Mouse (Mus musculus): ENCODE measurements around the gene Tecta. TPM values are rescaled to one million over a fixed set of nuclear protein-coding genes. Genes with fewer than 3 reads are reported as not detected.

The Tecta gene
- polyA plus RNA-seq, 1 experiment: 0.04 TPM

- no peak for TF ChIP-seq POLR2A (IDR thresholded peaks at IDR 0.05; ENCODE audit: low read depth, low read length)
- Histone ChIP-seq H3K4me3 (ENCODE audit: extremely low read depth, insufficient read depth, insufficient read length) (no peak overlapping the region), H3K4me1 (ENCODE audit: control insufficient read depth, insufficient read depth, insufficient read length) (no peaks in the 10 kb centered on the region), H3K36me3 (ENCODE audit: control insufficient read depth, insufficient read depth, low read length) (no peaks in the 10 kb centered on the region), H3K27ac (ENCODE audit: insufficient read depth, low read length) (no peak overlapping the region), H3K27me3 (ENCODE audit: control insufficient read depth, insufficient read depth, low read length) (no peaks in the 10 kb centered on the region)
- WGBS: 92% methylated on average over 4 of the region's 4 CpGs
- no peak for DNase-seq (ENCODE audit: low read depth in 1 of 2, low spot score in 2 of 2)
Measured at GRCm38 (mm10) chr9:42378071-42378470, 21.7 kb downstream of the Tecta start.

GRCm38 (mm10) chr9:42377656-42378055 is 22.1 kb downstream of the Tecta start:
- no peaks in the 10 kb centered on the region for H3K27me3 ChIP-seq (ENCODE audit: control insufficient read depth, insufficient read depth, low read length)
- no peak for DNase-seq (ENCODE audit: low read depth in 1 of 2, low spot score in 2 of 2)
- no peak overlapping the region for H3K4me3 ChIP-seq (ENCODE audit: extremely low read depth, insufficient read depth, insufficient read length)
- no peak for TF ChIP-seq POLR2A (IDR thresholded peaks at IDR 0.05; ENCODE audit: low read depth, low read length)
- TF ChIP-seq CTCF (IDR thresholded peaks at IDR 0.05; ENCODE audit: extremely low read depth, insufficient read depth, insufficient read length, insufficient replicate concordance): no peak
- H3K4me1 ChIP-seq (ENCODE audit: control insufficient read depth, insufficient read depth, insufficient read length): no peaks in the 10 kb centered on the region
- no peak overlapping the region for H3K27ac ChIP-seq (ENCODE audit: insufficient read depth, low read length)
- WGBS: 91% methylated on average over 15 of the region's 15 CpGs
- H3K36me3 ChIP-seq (ENCODE audit: control insufficient read depth, insufficient read depth, low read length): no peaks in the 10 kb centered on the region

GRCm38 (mm10) chr9:42371670-42372368 is 27.9 kb downstream of the Tecta start:
- no peak for DNase-seq (ENCODE audit: low read depth in 1 of 2, low spot score in 2 of 2)
- 87% methylated on average over 6 of the region's 6 CpGs for WGBS
- Histone ChIP-seq H3K4me1 (ENCODE audit: control insufficient read depth, insufficient read depth, insufficient read length) (no peaks in the 10 kb centered on the region), H3K36me3 (ENCODE audit: control insufficient read depth, insufficient read depth, low read length) (no peaks in the 10 kb centered on the region), H3K27me3 (ENCODE audit: control insufficient read depth, insufficient read depth, low read length) (no peaks in the 10 kb centered on the region), H3K4me3 (ENCODE audit: extremely low read depth, insufficient read depth, insufficient read length) (no peak overlapping the region), H3K27ac (ENCODE audit: insufficient read depth, low read length) (no peak overlapping the region)
- TF ChIP-seq CTCF (IDR thresholded peaks at IDR 0.05; ENCODE audit: extremely low read depth, insufficient read depth, insufficient read length, insufficient replicate concordance) (no peak), POLR2A (IDR thresholded peaks at IDR 0.05; ENCODE audit: low read depth, low read length) (no peak)

GRCm38 (mm10) chr9:42357585-42357984 is 42.1 kb downstream of the Tecta start:
- 79% methylated on average over 4 of the region's 4 CpGs for WGBS
- no peak for TF ChIP-seq POLR2A (IDR thresholded peaks at IDR 0.05; ENCODE audit: low read depth, low read length)
- no peak for TF ChIP-seq CTCF (IDR thresholded peaks at IDR 0.05; ENCODE audit: extremely low read depth, insufficient read depth, insufficient read length, insufficient replicate concordance)
- H3K4me1 ChIP-seq (ENCODE audit: control insufficient read depth, insufficient read depth, insufficient read length): no peaks in the 10 kb centered on the region
- H3K4me3 ChIP-seq (ENCODE audit: extremely low read depth, insufficient read depth, insufficient read length): no peak overlapping the region
- H3K36me3 ChIP-seq (ENCODE audit: control insufficient read depth, insufficient read depth, low read length): no peaks in the 10 kb centered on the region
- no peaks in the 10 kb centered on the region for H3K27me3 ChIP-seq (ENCODE audit: control insufficient read depth, insufficient read depth, low read length)
- DNase-seq (ENCODE audit: low read depth in 1 of 2, low spot score in 2 of 2): no peak
- no peak overlapping the region for H3K27ac ChIP-seq (ENCODE audit: insufficient read depth, low read length)

- H3K4me3 ChIP-seq (ENCODE audit: extremely low read depth, insufficient read depth, insufficient read length): no peak overlapping the region
- H3K27me3 ChIP-seq (ENCODE audit: control insufficient read depth, insufficient read depth, low read length): no peaks in the 10 kb centered on the region
- no peak overlapping the region for H3K27ac ChIP-seq (ENCODE audit: insufficient read depth, low read length)
- H3K4me1 ChIP-seq (ENCODE audit: control insufficient read depth, insufficient read depth, insufficient read length): no peaks in the 10 kb centered on the region
- TF ChIP-seq POLR2A (IDR thresholded peaks at IDR 0.05; ENCODE audit: low read depth, low read length): no peak
- TF ChIP-seq CTCF (IDR thresholded peaks at IDR 0.05; ENCODE audit: extremely low read depth, insufficient read depth, insufficient read length, insufficient replicate concordance): no peak
- no peak for DNase-seq (ENCODE audit: low read depth in 1 of 2, low spot score in 2 of 2)
- WGBS: 79% methylated on average over 1 of the region's 1 CpGs
- H3K36me3 ChIP-seq (ENCODE audit: control insufficient read depth, insufficient read depth, low read length): no peaks in the 10 kb centered on the region
Measured at GRCm38 (mm10) chr9:42354871-42355270, 44.9 kb downstream of the Tecta start.

- H3K27me3 ChIP-seq (ENCODE audit: control insufficient read depth, insufficient read depth, low read length): no peaks in the 10 kb centered on the region
- no peak overlapping the region for H3K27ac ChIP-seq (ENCODE audit: insufficient read depth, low read length)
- DNase-seq (ENCODE audit: low read depth in 1 of 2, low spot score in 2 of 2): no peak
- no peaks in the 10 kb centered on the region for H3K4me1 ChIP-seq (ENCODE audit: control insufficient read depth, insufficient read depth, insufficient read length)
- TF ChIP-seq POLR2A (IDR thresholded peaks at IDR 0.05; ENCODE audit: low read depth, low read length) (no peak), CTCF (IDR thresholded peaks at IDR 0.05; ENCODE audit: extremely low read depth, insufficient read depth, insufficient read length, insufficient replicate concordance) (no peak)
- WGBS: 34% methylated on average over 7 of the region's 7 CpGs
- no peaks in the 10 kb centered on the region for H3K36me3 ChIP-seq (ENCODE audit: control insufficient read depth, insufficient read depth, low read length)
- H3K4me3 ChIP-seq (ENCODE audit: extremely low read depth, insufficient read depth, insufficient read length): no peak overlapping the region
Measured at GRCm38 (mm10) chr9:42349791-42350190, 49.9 kb downstream of the Tecta start.

GRCm38 (mm10) chr9:42346297-42346696 is 53.4 kb downstream of the Tecta start:
- TF ChIP-seq CTCF (IDR thresholded peaks at IDR 0.05; ENCODE audit: extremely low read depth, insufficient read depth, insufficient read length, insufficient replicate concordance): no peak
- no peak for TF ChIP-seq POLR2A (IDR thresholded peaks at IDR 0.05; ENCODE audit: low read depth, low read length)
- DNase-seq (ENCODE audit: low read depth in 1 of 2, low spot score in 2 of 2): no peak
- Histone ChIP-seq H3K4me3 (ENCODE audit: extremely low read depth, insufficient read depth, insufficient read length) (no peak overlapping the region), H3K27ac (ENCODE audit: insufficient read depth, low read length) (no peak overlapping the region), H3K36me3 (ENCODE audit: control insufficient read depth, insufficient read depth, low read length) (no peaks in the 10 kb centered on the region), H3K27me3 (ENCODE audit: control insufficient read depth, insufficient read depth, low read length) (no peaks in the 10 kb centered on the region), H3K4me1 (ENCODE audit: control insufficient read depth, insufficient read depth, insufficient read length) (no peaks in the 10 kb centered on the region)
